Mouse (Mus musculus) olfactory bulb, adult 2 months (tissue): ENCODE data around the gene Abcf1.
"Not testable (repeated sequence)": the region's sequence is repeated elsewhere in the genome, so short reads cannot be mapped to it uniquely, and the experiment has no call there.

Source experiments
- CTCF ChIP-seq: fragments of 200-500 bp; IDR thresholded peaks from 2 replicates; pipeline ENCODE4 v1.5.1; 2012; ENCODE audit warnings: low read depth, mild to moderate bottlenecking, low read length, moderate library complexity; ENCODE audit not compliant: insufficient read depth
- POLR2A ChIP-seq: fragments of 200-500 bp; IDR thresholded peaks from 2 replicates; pipeline ENCODE4 v1.6.1; 2012; ENCODE audit warnings: mild to moderate bottlenecking, low read depth, low read length, moderate library complexity; ENCODE audit not compliant: insufficient read depth

DNA sequence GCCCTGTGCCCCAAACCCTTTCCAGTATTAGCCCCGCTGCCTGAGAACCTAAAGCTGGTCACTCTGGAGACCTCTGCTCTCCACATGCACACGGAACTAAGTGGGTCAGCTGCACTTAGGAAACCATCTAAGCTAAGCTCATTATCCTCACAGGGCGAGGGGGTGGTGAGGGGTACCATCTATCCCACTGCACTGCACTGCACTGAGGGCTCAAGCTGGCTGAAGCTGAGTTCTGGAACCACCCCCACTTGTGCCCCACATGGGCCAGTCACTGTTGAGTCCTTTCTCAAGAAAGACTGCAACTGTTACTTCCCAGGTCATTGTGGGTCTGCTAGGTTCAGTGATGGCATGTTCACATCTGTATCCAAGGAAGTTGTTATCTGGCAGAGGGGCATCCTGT, 17.0 kb downstream of the Abcf1 start:
- TF ChIP-seq POLR2A, CTCF: not testable (repeated sequence)
